Mouse (Mus musculus): ENCODE data around the gene Vat1.
"Not testable (repeated sequence)": the region's sequence is repeated elsewhere in the genome, so short reads cannot be mapped to it uniquely, and the experiment has no call there.

The Vat1 gene

DNA sequence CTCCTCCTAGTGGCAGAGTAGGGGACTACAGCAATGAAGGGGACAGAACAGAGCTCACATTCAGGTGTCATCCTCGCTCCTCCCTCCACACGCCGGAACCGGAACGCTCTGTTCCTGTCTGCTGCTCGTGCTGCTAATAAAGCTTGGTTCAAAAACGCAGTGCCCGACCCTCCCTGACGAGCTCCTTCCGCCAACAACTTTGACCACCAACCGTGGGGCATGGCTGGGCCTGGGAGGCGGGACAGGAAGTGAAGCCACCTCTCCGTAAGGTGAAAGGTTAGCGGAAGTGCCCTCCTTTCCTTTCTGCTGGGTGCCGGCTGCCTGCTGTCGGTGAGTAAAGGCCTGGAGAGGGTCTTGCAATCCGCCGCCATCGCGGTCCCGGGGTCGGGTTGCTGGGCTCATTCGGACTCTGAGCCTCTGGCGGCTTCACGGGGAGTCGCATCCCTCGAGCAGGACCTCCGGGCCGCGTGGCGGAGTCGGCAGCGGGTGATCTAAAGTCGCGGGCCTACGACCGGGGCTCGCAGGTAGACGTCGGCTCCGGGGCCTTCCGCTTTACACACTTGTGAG, 23.8 kb downstream of the Vat1 start, which contains the start of gene Rpl27:
Gene Rpl27 (plus strand): TSS at position 172 of the 567 bp plus-strand sequence.
- DNase-seq (ENCODE audit: low read depth, low spot score): peak; percentile 99

DNA sequence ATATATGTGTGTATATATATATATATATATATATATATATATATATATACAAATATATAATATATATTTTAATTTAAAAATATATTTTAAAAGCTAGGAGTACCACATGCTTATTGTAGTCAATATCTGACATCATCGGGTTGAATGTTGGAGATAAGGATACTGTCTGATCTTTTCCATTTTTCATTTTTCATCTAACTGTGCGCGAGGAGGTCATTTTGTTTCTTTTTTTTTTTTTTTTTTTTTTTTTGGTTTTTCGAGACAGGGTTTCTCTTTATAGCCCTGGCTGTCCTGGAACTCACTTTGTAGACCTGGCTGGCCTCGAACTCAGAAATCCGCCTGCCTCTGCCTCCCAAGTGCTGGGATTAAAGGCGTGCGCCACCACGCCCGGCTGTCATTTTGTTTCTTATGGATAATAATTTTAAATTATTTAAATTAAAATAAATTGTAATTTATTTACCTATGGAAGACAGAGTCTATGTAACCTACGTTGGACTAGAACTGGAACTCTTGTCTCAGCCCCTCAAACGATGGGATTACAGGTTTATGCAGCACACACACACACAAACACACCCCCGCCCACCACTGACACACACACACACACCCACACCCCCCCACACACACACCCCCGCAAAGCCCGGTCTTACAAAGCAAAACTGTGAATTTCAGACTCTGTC, 24.4 kb downstream of the Vat1 start:
- not testable (repeated sequence) for DNase-seq (ENCODE audit: low read depth, low spot score)

DNA sequence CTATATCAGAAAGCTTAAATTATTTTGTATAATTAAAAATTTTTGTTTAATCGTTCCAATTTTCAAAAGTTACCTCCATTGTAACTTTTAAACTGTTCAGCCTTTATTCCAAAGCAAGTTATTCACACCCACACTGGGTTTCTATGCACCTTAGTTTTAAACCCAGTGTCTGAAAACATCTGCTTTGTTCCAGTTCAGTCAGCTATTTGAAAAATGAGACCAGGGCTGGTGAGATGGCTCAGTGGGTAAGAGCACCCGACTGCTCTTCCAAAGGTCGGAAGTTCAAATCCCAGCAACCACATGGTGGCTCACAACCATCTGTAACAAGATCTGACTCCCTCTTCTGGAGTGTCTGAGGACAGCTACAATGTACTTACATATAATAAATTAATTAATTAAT, 28.0 kb downstream of the Vat1 start:
- not testable (repeated sequence) for DNase-seq (ENCODE audit: low read depth, low spot score)

DNA sequence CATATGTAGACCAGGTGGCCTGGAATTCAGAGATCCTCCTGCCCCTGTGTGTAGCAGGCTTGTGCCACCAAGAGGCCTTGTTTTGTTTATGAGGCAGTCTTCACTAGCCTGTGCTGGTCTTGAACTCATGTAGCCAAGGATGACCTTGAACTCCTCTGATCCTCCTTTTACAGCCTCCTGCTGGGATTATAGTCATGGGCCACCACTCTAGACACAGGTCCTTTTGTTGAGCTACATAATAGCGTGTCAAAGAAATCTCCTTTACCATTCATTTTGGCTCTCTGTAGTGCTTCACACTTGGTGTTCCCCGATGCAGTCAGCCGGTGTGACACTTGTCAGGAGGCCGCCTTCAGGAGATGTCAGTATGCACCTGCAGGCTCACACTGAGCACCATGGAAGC, 29.1 kb downstream of the Vat1 start:
- no peak for DNase-seq (ENCODE audit: low read depth, low spot score)

DNA sequence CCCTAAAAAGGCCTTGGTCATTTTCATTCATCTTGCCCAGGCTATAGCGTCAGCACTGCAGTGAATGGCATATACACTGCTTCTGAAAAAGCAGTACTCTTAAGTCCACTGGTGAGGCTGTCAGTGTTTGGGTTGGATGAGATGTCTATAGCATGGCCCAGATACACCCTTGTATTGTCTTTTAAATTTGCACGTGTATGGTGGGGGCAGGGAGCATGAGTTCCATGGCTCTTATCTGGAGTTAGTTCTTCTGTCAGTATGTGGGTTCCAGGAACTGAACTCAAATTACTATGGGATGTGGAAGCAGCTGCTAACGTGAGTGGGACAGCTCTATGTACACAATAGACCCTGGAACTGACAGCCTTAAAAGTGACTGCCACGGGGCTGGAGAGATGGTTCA, 30.2 kb downstream of the Vat1 start:
- DNase-seq (ENCODE audit: low read depth, low spot score): no peak

DNA sequence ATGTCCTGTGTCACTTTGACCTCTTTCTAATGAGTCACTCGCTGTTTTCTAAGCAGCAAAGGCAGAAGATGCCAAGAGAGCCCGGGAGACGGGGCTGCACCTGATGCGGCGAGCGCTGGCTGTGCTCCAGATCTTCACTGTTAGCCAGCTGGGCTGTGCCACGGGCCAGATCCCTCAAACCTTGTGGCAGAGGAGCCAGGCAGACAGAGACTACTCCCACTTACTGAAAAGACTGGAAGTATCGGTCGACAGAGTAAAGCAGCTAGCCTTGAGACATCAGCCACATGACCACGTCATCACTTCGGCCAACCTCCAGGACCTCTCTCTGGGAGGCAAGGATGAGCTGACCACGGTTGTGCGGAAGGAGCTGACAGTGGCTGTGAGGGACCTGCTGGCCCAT, 32.6 kb downstream of the Vat1 start:
- DNase-seq (ENCODE audit: low read depth, low spot score): no peak

DNA sequence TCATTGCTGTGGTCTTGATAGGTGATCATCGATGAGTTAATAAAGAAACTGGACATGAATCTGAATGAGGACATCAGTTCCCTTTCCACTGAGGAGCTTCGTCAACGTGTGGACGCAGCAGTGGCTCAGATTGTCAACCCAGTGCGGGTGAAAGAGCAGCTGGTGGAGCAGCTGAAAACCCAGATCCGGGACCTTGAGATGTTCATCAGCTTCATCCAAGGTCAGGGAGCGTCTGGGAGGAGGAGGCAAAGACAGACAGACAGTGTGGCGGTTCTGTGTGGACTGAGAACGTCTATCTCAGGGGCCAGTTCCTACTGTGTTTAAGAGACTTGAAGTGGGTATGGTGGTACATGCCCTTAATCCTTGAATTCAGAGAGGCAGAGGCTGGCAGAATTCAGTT, 34.7 kb downstream of the Vat1 start:
- no peak for DNase-seq (ENCODE audit: low read depth, low spot score)

DNA sequence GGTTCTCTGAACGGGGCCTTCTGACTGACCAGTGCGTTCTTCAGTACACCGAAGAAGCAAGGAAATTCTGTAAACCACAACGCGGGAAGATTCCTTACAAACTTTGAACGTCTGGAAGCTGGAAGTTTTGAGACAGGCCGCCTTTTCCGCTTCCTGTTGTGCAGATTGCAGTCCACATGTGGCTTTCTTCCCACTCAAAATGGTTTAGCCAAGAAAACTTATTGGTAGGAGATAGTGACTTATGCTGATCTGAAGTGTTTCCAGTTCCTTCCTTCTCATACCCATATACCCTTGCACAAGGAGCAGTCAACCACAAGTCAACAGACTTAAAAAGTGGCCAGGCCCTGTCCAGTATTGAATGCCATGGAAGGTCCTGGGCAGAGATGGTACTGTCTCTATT, 39.9 kb downstream of the Vat1 start:
- DNase-seq (ENCODE audit: low read depth, low spot score): no peak

DNA sequence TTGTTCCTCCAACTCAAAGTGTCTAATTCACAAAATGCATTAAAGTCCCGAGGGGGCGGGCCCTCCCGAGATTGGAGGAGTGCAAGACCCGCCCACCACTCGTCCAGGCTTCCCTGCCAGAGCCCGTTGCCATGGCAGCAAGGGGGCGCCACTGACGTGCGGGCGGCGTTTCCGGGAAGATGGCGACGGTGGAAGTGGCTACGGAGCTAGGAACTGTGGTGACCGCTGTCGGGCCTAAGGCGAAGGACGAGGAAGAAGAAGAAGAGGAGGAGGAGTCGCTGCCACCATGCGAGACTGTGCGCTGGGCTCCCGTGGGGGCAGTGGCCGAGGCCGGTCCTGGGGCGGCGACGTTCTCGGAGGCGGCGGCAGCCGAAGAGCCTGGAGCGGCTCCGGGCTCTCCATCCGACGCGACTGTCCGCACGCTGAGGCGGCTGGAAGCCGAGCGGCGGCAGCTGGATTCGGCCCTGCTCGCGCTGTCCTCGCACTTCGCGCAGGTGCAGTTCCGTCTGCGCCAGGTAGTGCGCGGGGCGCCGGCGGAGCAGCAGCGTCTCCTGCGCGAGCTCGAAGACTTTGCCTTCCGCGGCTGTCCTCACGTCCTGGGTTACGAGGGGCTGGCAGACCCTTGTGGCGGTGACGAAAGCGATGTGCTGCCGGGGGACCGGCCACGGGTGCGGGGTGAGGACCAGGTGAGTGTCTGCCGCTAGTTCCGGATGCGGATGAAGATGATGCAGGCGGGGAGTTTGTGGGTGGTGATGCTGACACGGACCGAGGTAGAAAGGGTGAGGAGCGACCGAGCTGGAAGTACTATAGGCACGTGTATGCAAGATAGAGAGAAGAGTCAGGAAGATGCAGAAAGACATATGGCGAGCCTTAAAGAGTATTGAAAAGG, 40.9 kb downstream of the Vat1 start, which contains the start of the genes Rundc1 and Ptges3l:
Gene Rundc1 (plus strand): TSS at position 161 of the 889 bp plus-strand sequence.
Gene Ptges3l (minus strand): TSS at position 409 of the 889 bp plus-strand sequence.
- DNase-seq (ENCODE audit: low read depth, low spot score): peak; percentile 95

DNA sequence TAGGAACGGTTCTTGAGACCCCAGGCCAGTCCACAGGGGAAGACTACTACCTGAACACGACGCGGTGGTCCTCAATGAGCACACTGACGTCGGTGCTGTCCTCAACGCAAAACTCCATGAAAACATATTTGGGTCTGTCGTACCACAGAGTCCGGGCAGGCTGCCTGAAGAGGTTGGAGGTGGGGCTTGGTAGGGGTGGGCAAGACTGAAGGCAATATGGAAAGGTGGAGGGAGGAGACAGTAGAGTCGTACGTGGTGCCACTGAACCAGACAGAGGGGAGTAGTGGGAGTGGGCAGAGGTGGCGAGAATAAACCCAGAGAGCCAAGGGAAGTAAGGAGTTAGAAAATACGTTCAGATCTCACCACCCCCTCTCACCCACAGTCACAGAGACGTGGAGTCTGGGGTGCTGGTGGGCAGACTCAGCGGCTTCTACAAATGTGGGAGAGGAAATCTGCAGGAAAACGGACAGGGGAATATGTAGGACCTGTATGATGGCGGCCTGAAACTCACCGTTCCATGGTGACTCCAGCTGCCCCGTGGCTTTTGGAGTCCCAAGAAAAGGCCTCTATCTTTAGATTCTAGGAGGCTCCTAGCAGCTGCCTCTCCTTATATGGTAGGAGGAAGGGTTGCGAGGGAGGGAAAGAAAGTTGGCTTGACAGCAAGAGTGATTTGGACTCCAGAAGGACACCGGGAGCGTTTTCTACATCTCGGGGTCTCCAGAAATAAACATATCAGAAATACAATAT, 41.8 kb downstream of the Vat1 start, which contains the start of gene Gm27029:
Gene Gm27029 (minus strand): TSS at position 692 of the 747 bp plus-strand sequence.
- DNase-seq (ENCODE audit: low read depth, low spot score): no peak

DNA sequence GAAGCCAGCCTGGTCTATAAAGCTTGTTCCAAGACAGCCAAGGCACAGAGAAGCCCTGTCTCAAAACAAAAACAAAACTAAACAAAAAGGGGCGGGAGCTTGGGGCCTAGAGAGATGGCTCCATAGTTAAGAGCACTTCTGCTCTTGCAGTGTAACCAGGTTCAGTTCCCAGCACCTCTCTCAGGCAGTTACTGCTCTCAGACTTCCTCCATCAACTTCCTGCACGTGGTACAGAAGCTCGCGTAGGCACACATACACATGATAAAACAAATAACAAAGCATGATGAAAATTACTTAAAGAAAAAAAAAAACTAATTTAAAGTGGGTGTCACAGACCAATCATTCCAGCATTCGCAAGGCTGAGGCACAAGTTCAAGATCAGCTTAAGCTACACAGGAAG, 45.9 kb downstream of the Vat1 start:
- no peak for DNase-seq (ENCODE audit: low read depth, low spot score)

DNA sequence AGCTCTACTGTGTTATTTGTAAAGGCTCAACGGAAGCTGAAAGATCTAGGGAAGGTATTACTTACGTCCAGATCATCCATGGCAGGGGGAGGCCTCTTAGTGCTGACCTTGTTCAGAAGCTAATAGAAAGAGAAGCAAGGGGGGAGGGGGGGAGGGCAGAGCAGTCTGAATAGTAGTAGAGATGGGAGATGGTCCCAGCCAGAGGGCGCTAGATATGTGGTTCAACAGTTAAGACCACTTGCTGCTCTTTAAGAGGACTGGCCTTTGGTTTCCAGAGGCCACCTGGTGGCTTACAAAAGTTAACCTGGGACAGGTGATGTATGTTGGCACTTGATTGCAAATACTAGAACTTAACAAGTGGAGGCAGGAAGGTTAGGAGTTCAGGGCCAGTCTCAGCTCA, 46.4 kb downstream of the Vat1 start:
- DNase-seq (ENCODE audit: low read depth, low spot score): no peak

DNA sequence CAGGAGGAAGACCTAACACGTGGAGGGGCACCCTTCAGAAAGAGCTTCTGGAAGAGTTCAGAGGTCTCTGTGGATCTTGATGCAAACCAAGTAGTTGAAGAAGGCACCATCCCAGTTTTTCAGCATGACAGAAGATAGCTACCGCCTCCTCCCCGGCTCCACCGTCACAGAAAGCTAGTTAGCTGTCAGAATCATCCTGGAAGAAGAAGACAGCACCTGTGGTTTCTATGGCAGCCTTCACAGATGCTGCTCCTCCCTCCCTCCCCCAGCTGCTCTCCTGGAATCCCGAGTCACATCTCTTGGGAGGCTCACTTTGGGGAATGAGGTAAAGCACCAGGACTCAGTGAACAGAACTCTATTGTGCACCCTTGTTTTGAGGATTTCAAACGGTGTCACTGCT, 47.0 kb downstream of the Vat1 start:
- no peak for DNase-seq (ENCODE audit: low read depth, low spot score)

DNA sequence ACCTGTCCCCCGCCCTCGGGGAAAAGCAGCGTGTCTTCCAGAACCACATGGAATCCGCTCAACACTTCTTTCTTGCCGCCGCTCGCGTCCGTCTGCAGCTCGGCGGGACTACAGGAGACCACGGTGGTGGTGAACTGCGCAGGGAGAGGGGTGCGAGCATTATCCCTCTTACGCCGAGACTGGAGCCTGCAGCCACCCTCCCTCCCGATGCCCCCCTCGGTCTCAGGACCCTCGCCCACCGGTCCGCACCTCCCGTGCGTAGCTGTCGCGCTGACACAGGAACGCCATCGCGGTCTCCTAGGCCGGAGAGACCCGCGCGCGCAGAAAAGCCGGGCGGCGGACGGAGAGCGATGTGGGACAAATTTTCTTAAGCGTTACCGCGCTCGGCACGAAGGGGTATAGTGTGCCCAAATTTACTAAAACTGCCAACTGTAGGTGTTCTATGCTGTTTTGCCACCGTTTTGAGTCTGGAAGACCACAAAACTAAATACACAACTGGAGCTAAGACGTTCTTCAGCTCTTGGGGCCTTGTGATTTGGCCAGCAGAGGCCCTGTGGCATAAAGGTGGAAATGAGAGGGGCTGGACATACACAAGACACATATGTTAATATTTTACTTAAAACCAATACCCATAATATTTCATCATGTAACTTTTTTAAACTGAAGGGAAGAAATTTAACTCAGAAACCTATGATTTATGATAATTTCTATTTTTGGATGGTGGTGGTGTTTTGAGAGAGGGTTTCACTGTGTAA, 48.8 kb downstream of the Vat1 start, which contains the start of gene Aarsd1:
Gene Aarsd1 (minus strand): TSS at position 515 of the 755 bp plus-strand sequence.
- peak; percentile 74 for DNase-seq (ENCODE audit: low read depth, low spot score)

DNA sequence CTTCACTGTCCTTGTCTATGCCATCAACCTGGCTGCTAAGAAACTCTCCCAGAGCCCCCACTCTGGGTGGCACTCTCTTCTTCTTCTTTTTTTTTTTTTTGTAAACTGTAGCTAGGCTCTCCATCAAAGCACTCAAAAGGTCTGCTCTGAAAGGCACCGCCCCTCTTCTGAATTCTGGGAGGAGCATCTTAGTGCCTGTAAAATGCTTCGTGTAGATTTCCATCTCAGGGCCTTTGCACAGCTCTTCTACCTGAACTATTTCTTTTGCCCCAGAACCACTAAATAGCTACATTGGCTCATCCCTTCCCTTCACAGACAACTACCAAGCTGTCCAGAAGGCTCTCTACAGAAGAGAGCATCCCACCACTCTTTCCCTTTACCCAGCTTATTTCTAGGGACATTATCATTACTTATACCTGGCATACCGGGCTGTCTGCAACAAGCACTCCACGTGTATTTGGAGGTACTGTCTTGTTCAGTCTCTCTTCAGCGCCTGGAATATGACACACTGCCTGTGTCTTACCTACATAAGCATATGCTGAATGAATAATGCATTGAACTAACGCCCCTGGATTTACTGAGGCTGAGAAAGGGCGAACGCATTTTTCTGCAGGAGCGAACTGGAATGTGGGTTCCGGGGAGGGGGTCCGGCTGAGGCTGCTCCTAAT, 49.5 kb downstream of the Vat1 start:
- DNase-seq (ENCODE audit: low read depth, low spot score): no peak

DNA sequence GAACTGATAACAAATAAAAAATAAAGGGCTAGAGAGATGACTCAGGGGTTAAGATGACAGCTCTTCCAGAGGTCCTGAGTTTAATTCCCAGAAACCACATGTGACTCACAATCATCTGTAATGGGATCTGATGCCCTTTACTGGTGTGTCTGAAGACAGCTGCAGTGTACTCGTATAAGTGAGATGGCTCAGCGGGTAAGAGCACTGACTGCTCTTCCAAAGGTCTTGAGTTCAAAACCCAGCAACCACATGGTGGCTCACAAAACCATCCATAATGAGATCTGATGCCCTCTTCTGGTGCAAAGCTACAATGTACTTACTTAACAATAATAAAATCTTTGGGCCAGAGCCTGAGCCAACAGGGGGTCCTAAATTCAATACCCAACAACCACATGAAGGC, 50.7 kb downstream of the Vat1 start:
- no peak for DNase-seq (ENCODE audit: low read depth, low spot score)
